Mouse (Mus musculus) retina, adult 2 months (tissue): Measurements from ENCODE around the gene Olfr59.

ENCODE experiments used
- DNase-seq: peaks from one replicate; pipeline ENCODE4 v3.0.0-alpha.2; 2012; ENCODE audit warnings: low read depth, low spot score

Olfr59 gene

DNA sequence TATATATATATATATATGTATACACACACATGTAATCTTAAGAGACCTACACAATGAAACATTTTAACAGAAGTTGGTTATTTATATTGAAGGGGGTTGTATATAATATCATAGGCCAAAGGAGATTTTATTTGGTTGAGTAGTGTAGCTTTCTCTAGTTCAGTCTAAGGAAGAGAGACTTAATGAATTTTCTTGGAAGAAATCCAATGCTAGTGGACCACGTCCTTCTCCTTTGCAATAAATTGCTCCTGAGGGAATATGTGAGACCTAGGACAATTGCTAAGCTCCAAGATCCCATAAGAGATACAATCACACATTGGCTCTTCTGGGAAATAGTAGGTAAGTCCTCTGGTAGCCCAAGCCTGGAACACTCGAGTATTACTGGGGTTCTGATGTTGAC, at the start of gene Olfr59:
TSS of gene Olfr59 (plus strand) at position 301 of the 400 bp plus-strand sequence.
- no peak for DNase-seq

DNA sequence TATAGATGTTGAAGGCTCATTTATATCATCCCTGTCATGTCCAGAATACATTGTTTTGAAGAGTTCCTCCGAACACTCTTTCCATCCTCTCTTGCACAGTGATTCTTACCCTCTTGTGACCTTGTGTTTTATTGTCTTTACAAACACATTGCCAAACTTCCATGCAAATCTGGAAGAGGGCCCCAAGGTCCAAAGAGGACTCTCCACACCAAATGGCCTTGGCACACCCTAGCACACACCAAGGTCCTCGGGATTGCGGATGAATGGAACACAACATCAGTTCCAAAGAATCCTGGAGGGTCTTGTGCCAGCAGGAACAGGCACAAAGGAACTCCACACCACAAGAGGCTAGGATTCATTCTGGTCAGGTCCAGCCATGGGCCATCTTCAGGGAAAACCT, 42.3 kb upstream of the Olfr59 start:
- DNase-seq, result no peak

DNA sequence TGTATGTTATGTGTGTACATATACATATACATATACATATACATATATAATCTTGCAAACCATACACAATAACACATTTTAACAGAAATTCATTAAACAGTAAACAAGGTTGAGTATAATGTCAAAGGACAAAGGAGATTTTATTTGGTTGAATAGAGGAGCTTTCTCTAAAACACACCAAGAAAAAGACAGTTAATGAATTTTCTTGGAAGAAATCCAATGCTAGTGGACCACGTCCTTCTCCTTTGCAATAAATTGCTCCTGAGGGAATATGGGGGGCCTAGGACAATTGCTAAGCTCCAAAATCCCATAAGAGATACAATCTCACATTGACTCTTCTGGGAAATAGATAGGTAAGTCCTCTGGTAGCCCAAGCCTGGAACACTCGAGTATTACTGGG, 24.0 kb upstream of the Olfr59 start, which contains the start of gene Olfr406:
TSS of gene Olfr406 (plus strand) at position 301 of the 400 bp plus-strand sequence.
- no peak for DNase-seq

DNA sequence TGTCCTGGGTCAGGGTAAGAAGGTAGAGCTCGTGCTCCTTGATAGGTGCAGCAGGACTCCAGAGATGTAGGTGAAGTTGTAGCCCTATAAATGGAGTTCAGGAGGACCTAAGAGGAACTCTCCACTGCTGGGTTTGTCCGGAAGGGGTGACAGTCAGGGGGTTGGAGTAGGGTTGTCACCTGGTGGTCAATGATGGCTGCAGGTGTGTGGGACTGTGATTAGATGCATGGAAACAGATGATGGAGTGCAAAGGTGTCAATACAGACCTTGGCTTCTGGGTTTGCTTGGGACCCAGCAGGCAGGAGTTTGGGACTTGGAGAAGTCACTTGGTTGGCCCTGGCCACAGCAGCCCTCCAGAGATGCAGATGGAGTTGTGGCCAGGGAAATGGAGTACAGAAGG, 3.7 kb downstream of the Olfr59 start:
- no peak for DNase-seq

DNA sequence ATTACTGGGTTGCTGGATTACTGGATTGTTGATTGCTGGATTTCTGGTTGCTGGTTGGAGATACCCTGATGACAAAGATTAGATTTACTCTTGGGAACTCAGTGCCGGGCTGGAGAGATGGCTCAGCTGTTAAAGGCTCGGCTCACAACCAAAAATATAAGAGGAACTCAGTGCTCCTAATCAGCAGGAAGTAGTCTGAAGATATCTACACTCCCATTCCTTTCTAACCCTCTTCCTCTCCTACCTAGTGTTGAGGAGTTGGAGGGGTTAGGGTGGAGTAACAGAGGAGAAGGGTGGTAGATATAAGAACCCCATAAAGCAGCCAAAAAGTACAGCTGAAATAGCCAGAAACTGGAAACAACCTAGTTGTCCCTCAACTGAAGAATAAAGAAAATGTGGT, 42.5 kb downstream of the Olfr59 start:
- no peak for DNase-seq

DNA sequence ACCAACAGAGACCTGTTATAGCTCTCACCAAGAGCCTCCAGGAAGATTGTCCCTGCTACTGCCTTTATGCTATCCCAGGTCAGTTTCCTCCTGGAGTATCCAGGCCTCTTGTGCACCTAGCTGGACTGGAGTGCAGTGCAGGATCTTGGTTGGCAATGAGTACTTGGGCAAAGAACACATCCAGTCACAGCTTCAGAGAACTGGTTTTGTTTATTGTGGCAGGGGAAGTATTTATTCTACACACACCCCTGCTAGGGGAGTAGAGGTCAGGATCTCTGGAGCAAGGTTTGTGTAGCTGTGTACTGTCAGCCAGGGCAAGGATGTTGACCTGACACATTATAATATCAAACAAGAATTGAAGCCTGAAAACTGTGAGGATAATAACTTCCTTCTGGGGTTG, 45.2 kb downstream of the Olfr59 start:
- DNase-seq, result no peak

DNA sequence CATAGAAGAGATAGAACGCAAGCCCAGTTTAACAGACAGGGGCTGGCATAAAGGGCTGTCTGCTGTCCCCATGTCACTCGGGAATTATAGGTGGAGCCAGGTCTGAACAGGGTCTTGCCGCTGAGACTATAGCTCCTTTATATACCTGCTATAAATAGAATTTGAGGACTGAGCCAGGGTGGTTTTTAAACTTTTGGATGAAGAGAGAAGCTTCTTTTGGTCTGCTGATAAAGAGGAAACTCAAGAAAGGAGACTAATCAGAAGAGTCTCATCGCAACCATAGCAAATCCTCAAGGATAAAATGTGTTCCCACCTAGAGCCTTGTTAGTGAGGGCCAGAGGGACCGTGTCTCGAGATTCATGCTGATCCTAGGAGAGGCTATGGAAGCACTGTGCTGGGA, 54.4 kb downstream of the Olfr59 start, which contains the start of gene Olfr410:
TSS of gene Olfr410 (minus strand) at position 101 of the 400 bp plus-strand sequence.
- no peak for DNase-seq
